Comparison of ENCODE assay signal across 8 mouse cellular contexts in genomic region chr7:131409988-131410385, GRCm38 (mm10). TPM values are rescaled to one million over a fixed set of nuclear protein-coding genes. Genes with fewer than 3 reads are reported as not detected.
DNase-seq lines count a peak whose midpoint lies in the region; ATAC-seq and TF ChIP-seq lines count a peak whose summit lies in the region.

No protein-coding gene starts in this region.

- H3K4me3 ChIP-seq in cerebellum, adult 2 months (replicated peaks; ENCODE audit: insufficient read depth, low read depth, low read length): peak overlapping the region; percentile 98
- peak overlapping the region; percentile 97 for H3K4me3 ChIP-seq in hindbrain, postnatal 0 days (ENCODE audit: low read length)
- H3K4me3 ChIP-seq in midbrain, embryonic 12.5 days: peak overlapping the region; percentile 98

- peak overlapping the region; percentile 95 for H3K9ac ChIP-seq in hindbrain, postnatal 0 days (replicated peaks; ENCODE audit: low read length)
- peak overlapping the region; percentile 86 for H3K9ac ChIP-seq in midbrain, embryonic 12.5 days (replicated peaks)

- H3K9me3 ChIP-seq in hindbrain, postnatal 0 days (ENCODE audit: low read length): no peaks in the 10 kb centered on the region
- no peaks in the 10 kb centered on the region for H3K9me3 ChIP-seq in midbrain, embryonic 12.5 days

- peak; percentile 67 for ATAC-seq in hindbrain, postnatal 0 days
- ATAC-seq in midbrain, embryonic 12.5 days (ENCODE audit: low FRiP score, low read depth): peak; percentile 72

- peak overlapping the region; percentile 88 for H3K4me2 ChIP-seq in hindbrain, postnatal 0 days (ENCODE audit: low read depth, low read length)
- H3K4me2 ChIP-seq in midbrain, embryonic 12.5 days (replicated peaks): peak overlapping the region; percentile 76

- TF ChIP-seq CTCF in cerebellum, adult 2 months (IDR thresholded peaks at IDR 0.05; ENCODE audit: borderline replicate concordance, insufficient read depth, low read depth, low read length): no peak
- TF ChIP-seq CTCF in hindbrain, postnatal 0 days (IDR thresholded peaks at IDR 0.05; ENCODE audit: low read depth): no peak

- H3K4me1 ChIP-seq in cerebellum, adult 2 months (ENCODE audit: control insufficient read depth, insufficient read depth, low read length): no peaks in the 10 kb centered on the region; the same call in 1 of the 2 replicates
- peaks cover 22% of the 10 kb centered on the region for H3K4me1 ChIP-seq in hindbrain, postnatal 0 days (ENCODE audit: insufficient read depth, low read length)
- H3K4me1 ChIP-seq in midbrain, embryonic 12.5 days: peaks cover 17% of the 10 kb centered on the region

- no peak for TF ChIP-seq POLR2A in cerebellum, adult 2 months (IDR thresholded peaks at IDR 0.05; ENCODE audit: borderline replicate concordance, insufficient read depth, low read length)

- H3K36me3 ChIP-seq in hindbrain, postnatal 0 days (ENCODE audit: insufficient read depth, low read length): no peaks in the 10 kb centered on the region
- no peaks in the 10 kb centered on the region for H3K36me3 ChIP-seq in midbrain, embryonic 12.5 days

- H3K27me3 ChIP-seq in cerebellum, adult 2 months (ENCODE audit: control insufficient read depth, insufficient read depth, low read length): no peaks in the 10 kb centered on the region
- H3K27me3 ChIP-seq in hindbrain, postnatal 0 days (ENCODE audit: insufficient read depth, low read length): no peaks in the 10 kb centered on the region
- H3K27me3 ChIP-seq in midbrain, embryonic 12.5 days: no peaks in the 10 kb centered on the region

- DNase-seq in cerebellum, adult 2 months: no peak
- DNase-seq in cerebellum, adult 9-10 months: no peak
- DNase-seq in right cerebral cortex, postnatal 14 days: peak; percentile 44
- DNase-seq in right cerebral cortex, adult 18-20 months: no peak
- DNase-seq in hindbrain, postnatal 0 days (ENCODE audit: low spot score): peak; percentile 44
- DNase-seq in urinary bladder, adult 18-20 months (ENCODE audit: low spot score in 2 of 2): no peak
- DNase-seq in retina, postnatal 1 day: no peak

- under 1% methylated on average over 38 of the region's 38 CpGs for WGBS in cerebellum, adult 2 months
- under 1% methylated on average over 37 of the region's 38 CpGs for WGBS in hindbrain, postnatal 0 days
- under 1% methylated on average over 38 of the region's 38 CpGs for WGBS in midbrain, embryonic 12.5 days

- peak overlapping the region; percentile 71 for H3K27ac ChIP-seq in cerebellum, adult 2 months (ENCODE audit: insufficient read depth, low read length)
- peak overlapping the region; percentile 86 for H3K27ac ChIP-seq in hindbrain, postnatal 0 days
- peak overlapping the region; percentile 75 for H3K27ac ChIP-seq in midbrain, embryonic 12.5 days (replicated peaks)

RNA-seq across cellular contexts. Expression of gene Ikzf5, which starts 0.3 kb away (rescaled TPM):
- polyA plus RNA-seq in cerebellum, adult 2 months (2012; rRNA removed): 18.7 and 19.2 TPM in 2 replicates
- total RNA-seq in hindbrain, postnatal 0 days (2014; rRNA removed): 14.3 and 16.1 TPM in 2 replicates
- polyA plus RNA-seq in hindbrain, postnatal 0 days (2015; fragmentation: Nextera tagmentation; extraction: Ambion mirVana): 10.2 and 11.3 TPM in 2 replicates
- polyA plus RNA-seq in midbrain, embryonic 12.5 days (2016; fragmentation: Nextera tagmentation; extraction: Ambion mirVana): 20.9 and 23.6 TPM in 2 replicates

RNA-seq across cellular contexts. Expression of gene Acadsb, which starts 0.4 kb away (rescaled TPM):
- 29.8 and 36.7 TPM in 2 replicates for polyA plus RNA-seq in cerebellum, adult 2 months (2012; rRNA removed)
- 24.2 and 27.3 TPM in 2 replicates for total RNA-seq in hindbrain, postnatal 0 days (2014; rRNA removed)
- polyA plus RNA-seq in hindbrain, postnatal 0 days (2015; fragmentation: Nextera tagmentation; extraction: Ambion mirVana): 76.1 and 82.8 TPM in 2 replicates
- polyA plus RNA-seq in midbrain, embryonic 12.5 days (2016; fragmentation: Nextera tagmentation; extraction: Ambion mirVana): 90.7 and 98.2 TPM in 2 replicates

RNA-seq across cellular contexts. Expression of gene Pstk, which starts 39.0 kb away (rescaled TPM):
- polyA plus RNA-seq in cerebellum, adult 2 months (2012; rRNA removed): 69.4 and 75.7 TPM in 2 replicates
- total RNA-seq in hindbrain, postnatal 0 days (2014; rRNA removed): 39.9 and 52.5 TPM in 2 replicates
- 53.5 and 55.8 TPM in 2 replicates for polyA plus RNA-seq in hindbrain, postnatal 0 days (2015; fragmentation: Nextera tagmentation; extraction: Ambion mirVana)
- polyA plus RNA-seq in midbrain, embryonic 12.5 days (2016; fragmentation: Nextera tagmentation; extraction: Ambion mirVana): 57.0 and 57.7 TPM in 2 replicates

RNA-seq across cellular contexts. Expression of gene 2310057M21Rik, which starts 47.4 kb away (rescaled TPM):
- 16.3 and 16.7 TPM in 2 replicates for polyA plus RNA-seq in cerebellum, adult 2 months (2012; rRNA removed)
- 27.4 and 47.8 TPM in 2 replicates for total RNA-seq in hindbrain, postnatal 0 days (2014; rRNA removed)
- 20.3 and 26.2 TPM in 2 replicates for polyA plus RNA-seq in hindbrain, postnatal 0 days (2015; fragmentation: Nextera tagmentation; extraction: Ambion mirVana)
- 19.2 and 19.6 TPM in 2 replicates for polyA plus RNA-seq in midbrain, embryonic 12.5 days (2016; fragmentation: Nextera tagmentation; extraction: Ambion mirVana)

Comparison
In these comparisons a context has a peak if more than half of its experiments do, and no peak if none do; other contexts are left out.
1. DNase-seq: peak in right cerebral cortex, postnatal 14 days (single experiment) and hindbrain, postnatal 0 days (single experiment); none in cerebellum, adult 2 months (0 of 2), cerebellum, adult 9-10 months (single experiment), right cerebral cortex, adult 18-20 months (single experiment), urinary bladder, adult 18-20 months (0 of 2) and retina, postnatal 1 day (single experiment).
2. Peak in every context shown above with its lines, with median percentiles within 50 percentile points of each other: H3K27ac ChIP-seq and H3K4me3 ChIP-seq.